Mouse (Mus musculus) adrenal gland, postnatal 25 days (tissue): ENCODE results near the gene Zfp65. TPM values are rescaled to one million over a fixed set of nuclear protein-coding genes. Genes with fewer than 3 reads are reported as not detected.
"Not testable (repeated sequence)": the region's sequence is repeated elsewhere in the genome, so short reads cannot be mapped to it uniquely, and the experiment has no call there.

Experiments
- DNase-seq: peaks from one replicate; pipeline ENCODE4 v3.0.0; 2021; ENCODE audit warnings: mixed read lengths
- long read RNA-seq: library from polyadenylated mRNA; stranded (forward); transcript quantifications from one replicate; pipeline ENCODE4 v2.0.0, GENCODE M21; 2021
- total RNA-seq: library from RNA; stranded (reverse); gene quantifications from 2 replicates; pipeline ENCODE4 v1.2.3, GENCODE M21; 2021

The Zfp65 gene
- 9.4 and 13.7 TPM in 2 replicates for total RNA-seq
- long read RNA-seq, partial matches to known transcripts: 0 of 1 reads
- long read RNA-seq, other reads (novel, unspliced or antisense): 0 of 1 reads

DNA sequence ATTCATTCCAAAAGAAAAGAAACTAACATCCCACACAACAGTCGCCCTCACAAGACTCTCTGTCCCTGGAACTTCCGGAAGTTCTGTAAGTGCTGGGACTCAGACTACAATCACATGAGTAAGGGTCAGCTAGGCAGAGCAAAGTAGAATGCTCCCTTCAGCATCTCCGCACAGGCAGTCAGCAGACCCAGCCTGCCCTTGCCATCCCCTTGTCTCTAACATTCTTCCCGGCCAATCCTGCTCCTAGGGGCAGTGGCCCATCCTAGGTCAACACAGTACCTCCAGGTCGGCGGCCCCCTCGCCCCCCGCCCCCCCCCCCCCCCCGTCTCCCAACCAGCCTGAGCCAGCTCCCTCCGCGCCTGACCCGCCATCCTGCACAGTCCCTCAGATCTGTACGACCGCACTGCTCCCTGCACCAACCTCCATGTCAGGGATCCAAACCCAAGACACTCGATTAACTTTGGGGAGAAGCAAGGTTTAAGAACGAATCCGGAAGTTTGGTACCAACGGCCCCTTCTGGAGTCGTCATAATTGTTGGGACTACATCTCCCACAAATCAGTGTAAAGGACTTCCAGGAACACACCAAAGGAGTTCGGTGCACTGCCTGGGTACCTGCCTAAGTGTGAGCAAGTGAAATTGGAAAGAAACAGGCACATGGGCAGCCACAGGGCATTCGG lies at the start of gene Zfp65:
TSS of gene Zfp65 (minus strand) at position 533 of the 678 bp plus-strand sequence.
- peak; percentile 22 for DNase-seq

GRCm38 (mm10) chr13:67763031-67763768 lies 34.2 kb upstream of the Zfp65 start:
- DNase-seq: no peak

DNA sequence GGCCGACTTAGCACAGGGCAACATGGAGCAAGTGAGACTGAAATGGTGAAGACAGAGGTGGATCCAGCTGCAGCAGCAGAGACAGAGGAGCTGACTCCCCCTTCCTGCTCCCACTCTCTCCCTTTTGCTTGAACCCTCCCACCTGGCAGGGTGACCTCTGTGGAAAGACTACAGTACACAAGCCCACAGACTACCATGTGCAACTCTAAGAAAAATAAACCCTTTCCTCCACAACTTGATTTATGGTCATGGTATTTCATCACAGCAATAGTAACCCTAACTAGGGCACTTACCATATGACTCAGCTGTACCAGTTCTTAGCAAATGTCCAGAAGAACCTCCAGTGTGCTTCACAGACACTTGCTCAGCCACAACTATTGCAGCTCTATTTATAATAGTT lies 31.0 kb upstream of the Zfp65 start:
- DNase-seq: no peak

GRCm38 (mm10) chr13:67755761-67756160 lies 26.8 kb upstream of the Zfp65 start:
- DNase-seq: no peak

DNA sequence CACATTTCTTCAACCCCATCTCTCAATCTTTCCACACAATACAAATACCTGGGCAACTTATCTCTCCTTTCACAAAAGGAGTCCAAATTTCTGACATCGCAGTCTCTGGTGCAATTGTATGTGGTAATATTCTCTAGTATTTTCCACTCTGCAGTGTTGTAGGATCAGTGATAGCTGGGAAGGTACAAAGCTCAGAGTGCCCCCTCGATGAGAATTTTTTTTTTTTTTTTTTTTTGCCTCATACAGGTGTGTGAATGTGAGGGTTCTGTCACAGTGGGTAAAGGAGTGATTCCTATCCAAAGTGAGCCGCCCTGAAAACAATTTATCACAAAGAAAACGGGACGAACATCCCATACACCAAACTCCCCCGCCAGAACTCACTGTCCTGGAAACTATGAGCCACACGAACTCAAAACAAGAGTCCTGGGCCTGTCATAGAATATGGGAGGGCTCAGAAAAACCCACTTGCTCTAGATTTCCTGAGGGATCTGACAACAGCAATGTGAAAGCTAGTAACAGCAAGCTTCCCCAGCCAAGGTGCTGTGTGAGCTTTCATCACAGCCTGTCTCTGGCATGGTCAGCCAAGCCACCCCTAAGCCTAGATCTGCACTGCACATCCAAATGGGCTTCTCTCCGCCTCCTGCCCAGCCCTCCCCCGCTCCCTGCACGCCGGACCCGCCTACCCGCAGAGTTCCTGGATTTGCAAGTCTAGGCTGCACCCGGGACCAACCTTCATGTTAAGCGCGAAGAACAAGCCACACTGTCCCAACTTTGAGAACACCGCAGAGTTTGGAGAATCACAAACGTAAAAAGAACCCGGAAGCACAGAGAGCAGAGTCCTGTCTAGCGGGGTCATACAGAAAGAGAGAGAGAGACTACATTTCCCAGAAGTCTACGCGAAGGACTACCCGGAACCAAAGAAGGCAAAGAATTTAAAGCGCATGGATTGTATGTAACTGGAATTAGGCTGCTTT lies 25.6 kb upstream of the Zfp65 start, which contains the start of gene Zfp85:
TSS of gene Zfp85 (minus strand) at position 896 of the 974 bp plus-strand sequence.
- DNase-seq: peak; percentile 68

- DNase-seq: no peak
Measured at GRCm38 (mm10) chr13:67743896-67744295, 14.9 kb upstream of the Zfp65 start.

DNA sequence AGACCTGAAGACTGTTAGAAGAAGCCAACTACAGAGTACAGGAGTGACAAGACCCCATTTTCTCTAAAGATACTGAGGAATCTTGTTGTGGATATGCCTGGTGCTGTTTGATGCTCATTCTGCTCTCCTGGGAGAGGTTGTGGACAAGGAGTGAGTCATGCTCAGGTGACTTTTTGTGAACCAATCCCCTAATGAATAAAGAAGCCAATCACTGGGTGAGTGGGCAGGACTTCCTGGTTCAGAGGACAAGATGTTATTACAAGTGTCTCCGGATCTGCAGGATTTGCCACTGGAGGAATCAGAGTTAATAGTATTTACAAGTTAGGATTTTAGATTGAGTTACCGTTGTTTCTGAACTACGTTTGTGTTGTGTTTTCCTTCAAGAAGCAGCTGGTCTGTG lies 14.0 kb upstream of the Zfp65 start:
- DNase-seq: no peak

DNA sequence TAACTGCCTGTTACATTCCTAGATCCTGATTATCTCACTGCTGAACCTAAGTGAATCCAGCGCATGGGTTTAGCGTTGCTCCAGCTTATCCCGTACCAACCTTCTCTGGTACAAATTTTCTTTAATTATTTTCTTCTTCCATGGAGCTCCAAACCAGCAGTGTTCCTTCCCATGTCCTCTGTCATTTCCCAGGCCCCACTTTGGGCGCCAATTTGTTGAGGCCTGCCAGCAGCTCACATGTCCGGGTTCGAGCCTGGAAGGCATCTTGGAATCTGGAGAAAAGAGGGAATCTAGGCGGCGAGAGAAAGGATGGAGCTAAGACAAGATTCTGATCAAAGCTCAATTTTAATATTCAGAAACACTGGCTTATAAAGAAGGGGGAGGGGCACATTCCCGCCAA lies 5.4 kb upstream of the Zfp65 start:
- not testable (repeated sequence) for DNase-seq

- peak; percentile 37 for DNase-seq
Measured at GRCm38 (mm10) chr13:67729441-67729840, 468 bp upstream of the Zfp65 start.

- DNase-seq: no peak
Measured at GRCm38 (mm10) chr13:67728106-67728505, 867 bp downstream of the Zfp65 start.

GRCm38 (mm10) chr13:67725331-67725730 lies 3.6 kb downstream of the Zfp65 start:
- not testable (repeated sequence) for DNase-seq

DNA sequence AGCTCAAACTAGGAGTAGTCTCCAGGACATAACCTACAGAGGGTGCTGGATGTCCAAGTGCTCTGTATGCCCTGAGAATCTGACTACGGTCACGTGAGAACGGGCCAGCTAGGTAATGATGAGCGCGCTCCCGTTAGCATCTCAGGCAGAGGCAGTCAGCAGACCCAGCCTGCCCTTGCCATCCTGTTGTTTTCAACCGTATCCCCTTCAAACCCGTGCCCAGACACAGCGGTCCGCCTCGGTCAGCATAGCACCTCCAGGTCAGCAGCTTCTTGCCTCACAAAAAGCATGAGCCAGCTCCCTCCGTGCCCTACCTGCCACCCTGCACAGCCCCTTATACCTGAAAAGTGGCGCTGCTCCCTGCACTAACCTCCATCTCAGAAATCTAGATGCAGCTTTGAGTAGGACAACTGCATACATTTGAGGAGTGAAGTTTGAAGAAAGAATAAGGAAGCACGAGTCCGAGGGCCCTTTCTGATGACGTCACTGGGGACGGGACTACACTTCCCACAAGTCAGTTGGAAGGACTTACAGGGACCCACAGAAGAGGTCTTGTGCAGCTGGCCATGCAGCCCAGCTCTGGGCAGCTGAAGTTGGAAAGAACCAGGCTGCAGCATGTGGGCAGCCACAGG lies 5.0 kb downstream of the Zfp65 start:
- peak; percentile 82 for DNase-seq

DNA sequence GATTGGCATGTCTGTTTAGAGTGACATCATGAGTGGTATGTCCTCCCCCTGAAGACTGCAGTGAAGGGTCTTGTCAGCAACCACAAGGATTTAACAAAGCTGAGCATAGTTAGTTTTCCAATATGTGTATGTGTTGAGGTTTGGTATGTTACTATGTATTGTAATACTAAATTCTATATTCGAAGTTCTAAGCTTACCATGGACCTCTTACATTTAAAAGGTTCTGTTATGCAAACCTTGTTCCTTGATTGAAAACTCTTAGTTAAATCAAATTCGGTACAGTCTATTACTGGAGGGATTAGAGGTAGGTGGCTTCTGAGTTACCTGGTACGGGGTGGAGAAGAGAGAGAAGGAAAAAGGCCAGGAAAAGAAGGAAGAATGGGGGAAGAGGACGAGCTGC lies 42.0 kb downstream of the Zfp65 start, which contains the start of gene Zfp738:
TSS of gene Zfp738 (minus strand) at position 101 of the 400 bp plus-strand sequence.
- no peak for DNase-seq

DNA sequence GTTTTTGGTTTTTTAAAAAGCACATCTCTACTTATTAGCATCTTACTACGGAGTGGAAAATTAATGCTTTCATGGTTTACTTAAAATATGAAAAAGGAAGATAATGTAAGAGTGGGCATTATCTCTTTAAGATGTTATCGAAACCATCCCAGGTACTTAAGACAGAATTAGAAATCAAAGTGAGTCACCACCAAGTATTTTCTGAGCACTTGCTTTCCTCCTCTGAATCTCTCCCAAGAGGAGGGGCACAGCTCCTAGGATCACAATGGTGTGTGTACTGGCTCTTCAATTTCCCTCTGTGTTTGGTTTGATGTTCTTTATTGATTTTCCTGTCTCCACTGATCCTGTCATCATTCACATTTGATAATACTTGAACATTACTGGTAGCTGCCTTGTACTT lies 45.1 kb downstream of the Zfp65 start:
- not testable (repeated sequence) for DNase-seq

DNA sequence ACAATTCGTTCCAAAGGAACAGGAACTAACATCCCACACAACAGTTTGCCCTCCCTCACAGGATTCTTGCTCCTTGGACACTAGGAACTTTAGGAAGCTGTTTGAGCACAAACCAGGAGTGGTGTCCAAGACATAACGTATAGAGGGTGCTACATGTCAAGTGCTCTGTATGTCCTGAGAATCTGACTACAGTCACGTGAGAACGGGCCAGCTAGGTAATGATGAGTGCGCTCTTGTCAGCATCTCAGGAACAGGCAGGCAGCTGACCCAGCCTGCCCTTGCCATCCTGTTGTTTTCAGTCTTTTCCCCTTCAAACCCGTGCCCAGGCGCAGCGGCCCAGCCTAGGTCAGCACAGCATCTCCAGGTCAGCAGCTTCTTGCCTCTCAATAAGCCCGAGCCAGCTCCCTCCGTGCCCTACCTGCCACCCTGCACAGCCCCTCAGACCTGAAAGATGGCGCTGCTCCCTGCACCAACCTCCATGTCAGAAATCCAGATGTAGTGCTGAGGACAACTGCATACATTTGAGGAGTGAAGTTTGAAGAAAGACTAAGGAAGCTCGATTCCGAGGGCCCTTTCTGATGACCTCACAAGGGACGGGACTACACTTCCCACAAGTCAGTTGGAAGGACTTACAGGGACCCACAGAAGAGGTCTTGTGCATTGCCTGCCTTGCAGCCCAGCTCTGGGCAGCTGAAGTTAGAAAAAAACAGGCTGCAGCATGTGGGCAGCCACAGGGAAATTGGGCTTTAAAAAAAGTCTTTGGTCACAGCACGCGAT lies 45.8 kb downstream of the Zfp65 start:
- DNase-seq: peak; percentile 73

DNA sequence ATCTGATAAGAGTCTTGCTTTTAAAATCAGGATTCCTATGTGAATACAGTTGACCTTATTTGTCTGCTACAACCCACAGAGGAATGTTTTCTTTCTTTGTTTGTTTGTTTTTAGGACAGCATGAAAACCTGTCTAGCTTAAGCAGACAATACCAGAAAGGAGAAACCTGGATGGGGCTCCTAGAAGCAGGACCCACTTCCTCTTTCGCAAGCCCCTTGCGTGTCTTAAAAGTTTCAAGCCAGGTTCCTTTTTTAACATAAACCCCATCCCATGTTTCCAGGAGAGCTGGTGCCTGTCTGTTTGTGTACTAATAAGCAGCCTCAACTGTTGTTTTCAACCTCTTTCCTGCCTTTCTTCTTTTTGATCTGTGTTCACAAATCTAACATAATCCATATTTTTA lies 54.1 kb downstream of the Zfp65 start:
- DNase-seq: no peak
